Mouse (Mus musculus) spleen, adult 2 months (tissue): ENCODE data around the gene Slc25a3.

Experiments
- CTCF ChIP-seq: fragments of 200-500 bp; IDR thresholded peaks from 2 replicates; pipeline ENCODE4 v1.5.1; 2011; ENCODE audit warnings: mild to moderate bottlenecking, inconsistent platforms; ENCODE audit not compliant: insufficient read depth, insufficient read length, insufficient replicate concordance; ENCODE audit errors: extremely low read depth
- POLR2A ChIP-seq: fragments of 200-500 bp; IDR thresholded peaks from 2 replicates; pipeline ENCODE4 v1.6.1; 2011; ENCODE audit warnings: low read depth, low read length, inconsistent platforms

GRCm38 (mm10) chr10:91165850-91166249 lies 42.0 kb upstream of the Slc25a3 start:
- no peak for TF ChIP-seq POLR2A
- TF ChIP-seq CTCF, result no peak
